Mouse (Mus musculus) layer of hippocampus, adult 11-12 months (tissue): ENCODE measurements around the gene Tmem54.

Source experiments
- DNase-seq: peaks from one replicate; pipeline ENCODE4 v3.0.0; 2022; ENCODE audit warnings: low spot score

Tmem54 gene

GRCm38 (mm10) chr4:129157541-129157940 lies 52.2 kb downstream of the Tmem54 start:
- no peak for DNase-seq

GRCm38 (mm10) chr4:129158549-129158948 lies 53.2 kb downstream of the Tmem54 start:
- DNase-seq: no peak

GRCm38 (mm10) chr4:129161076-129161475 lies 55.7 kb downstream of the Tmem54 start:
- DNase-seq: no peak
